Mouse (Mus musculus) intestine, postnatal 0 days (tissue): Measurements from ENCODE around the gene Unc93b1. TPM values are rescaled to one million over a fixed set of nuclear protein-coding genes. Genes with fewer than 3 reads are reported as not detected.
"Not testable (repeated sequence)": the region's sequence is repeated elsewhere in the genome, so short reads cannot be mapped to it uniquely, and the experiment has no call there.

Experiments
- ATAC-seq: fragments of 200-750 bp; cut with Nextera tagmentation; 2 replicates; pipeline ENCODE4 v1.8.0; 2017; ENCODE audit warnings: mild to moderate bottlenecking, moderate TSS enrichment, moderate library complexity
- H3K27ac ChIP-seq: fragments of 300-500 bp; sonication (generic); 2 replicates; pipeline ENCODE4 v1.5.1; 2014; ENCODE audit warnings: mild to moderate bottlenecking, low read depth, low read length, moderate library complexity
- H3K27me3 ChIP-seq: fragments of 300-500 bp; sonication (generic); replicated peaks from 2 replicates; pipeline ENCODE4 v1.6.1; 2014; ENCODE audit warnings: low read length, mixed read lengths; ENCODE audit not compliant: control insufficient read depth, insufficient read depth
- H3K36me3 ChIP-seq: fragments of 300-500 bp; sonication (generic); 2 replicates; pipeline ENCODE4 v1.6.1; 2014; ENCODE audit warnings: mild to moderate bottlenecking, moderate library complexity; ENCODE audit not compliant: control insufficient read depth, insufficient read depth
- H3K4me1 ChIP-seq: fragments of 300-500 bp; sonication (generic); replicated peaks from 2 replicates; pipeline ENCODE4 v1.6.1; 2014; ENCODE audit warnings: antibody characterized with exemption, low read length, mixed read lengths; ENCODE audit not compliant: control insufficient read depth, insufficient read depth
- H3K4me2 ChIP-seq: fragments of 300-500 bp; sonication (generic); replicated peaks from 2 replicates; pipeline ENCODE4 v1.6.1; 2014; ENCODE audit warnings: low read depth, mild to moderate bottlenecking, moderate library complexity
- H3K4me3 ChIP-seq: fragments of 300-500 bp; sonication (generic); 2 replicates; pipeline ENCODE4 v1.5.1; 2014; ENCODE audit warnings: low read depth, low read length
- H3K9ac ChIP-seq: fragments of 300-500 bp; sonication (generic); 2 replicates; pipeline ENCODE4 v1.6.1; 2014; ENCODE audit warnings: mild to moderate bottlenecking, low read depth, low read length
- H3K9me3 ChIP-seq: fragments of 300-500 bp; sonication (generic); 2 replicates; pipeline ENCODE4 v1.6.1; 2016; ENCODE audit warnings: mixed run types; ENCODE audit not compliant: control insufficient read depth
- CTCF ChIP-seq: sonication (generic); IDR thresholded peaks from 2 replicates; pipeline ENCODE4 v1.5.1; 2016; ENCODE audit warnings: low read depth, mild to moderate bottlenecking, control low read depth, antibody characterized with exemption, moderate library complexity
- WGBS: fragments of 180-500 bp; shearing (Covaris S2); extraction: QIAGEN DNeasy Blood & Tissue Kit; methylation state at CpG from one replicate; pipeline ENCODE4 v1.1.7; 2014; 5-methylcytosine and 5-hydroxymethylcytosine counted together
- polyA plus RNA-seq: library from polyadenylated mRNA; unstranded; fragments of >200 nt; fragmentation: Nextera tagmentation; extraction: Ambion mirVana; gene quantifications from 2 replicates; pipeline ENCODE4 v1.2.1, GENCODE M21; 2015

Gene Unc93b1
- polyA plus RNA-seq, 1 experiment from 2014 or later, result 28.3 TPM

DNA sequence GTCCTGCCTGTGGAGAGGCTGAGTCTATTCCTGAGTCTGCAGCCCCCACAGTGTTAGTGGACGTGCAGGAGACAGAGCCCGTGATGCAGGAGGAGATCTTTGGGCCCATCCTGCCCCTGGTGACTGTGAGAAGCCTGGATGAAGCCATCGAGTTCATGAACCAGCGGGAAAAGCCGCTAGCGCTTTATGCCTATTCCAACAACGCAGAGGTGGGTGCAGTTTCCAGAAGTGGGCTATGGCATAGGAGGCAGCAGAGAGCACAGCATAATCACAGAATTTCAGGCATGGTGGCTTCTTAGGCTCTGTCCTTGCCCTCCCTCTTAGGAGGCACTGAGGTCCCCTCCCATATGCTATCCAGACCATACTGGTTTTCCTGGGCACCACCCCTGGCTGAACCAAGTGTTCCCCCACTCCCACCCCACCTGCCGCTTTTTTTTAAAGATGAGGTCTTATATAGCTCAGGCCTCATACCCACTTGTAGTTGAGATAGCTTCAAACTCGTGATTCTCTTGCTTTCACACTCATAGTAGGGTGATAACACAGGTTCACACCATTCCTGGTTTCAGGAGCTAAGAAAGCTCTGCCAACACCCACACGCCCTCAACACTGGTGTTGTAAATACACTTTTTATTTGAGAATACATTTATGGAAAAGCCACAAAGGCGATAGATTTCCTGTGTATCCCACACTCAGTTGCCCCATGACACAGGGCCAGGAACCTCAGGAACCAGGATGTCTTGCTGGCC lies 31.5 kb downstream of the Unc93b1 start:
- no peak for ATAC-seq
- WGBS, result 80% methylated on average over 11 of the region's 11 CpGs
- H3K27ac ChIP-seq, result no peak overlapping the region
- no peaks in the 10 kb centered on the region for H3K4me1 ChIP-seq
- H3K9ac ChIP-seq, result no peak overlapping the region
- H3K4me2 ChIP-seq, result no peak overlapping the region
- TF ChIP-seq CTCF, result peak; percentile 46
- H3K9me3 ChIP-seq, result no peaks in the 10 kb centered on the region
- no peaks in the 10 kb centered on the region for H3K36me3 ChIP-seq
- no peaks in the 10 kb centered on the region for H3K27me3 ChIP-seq
- no peak overlapping the region for H3K4me3 ChIP-seq

DNA sequence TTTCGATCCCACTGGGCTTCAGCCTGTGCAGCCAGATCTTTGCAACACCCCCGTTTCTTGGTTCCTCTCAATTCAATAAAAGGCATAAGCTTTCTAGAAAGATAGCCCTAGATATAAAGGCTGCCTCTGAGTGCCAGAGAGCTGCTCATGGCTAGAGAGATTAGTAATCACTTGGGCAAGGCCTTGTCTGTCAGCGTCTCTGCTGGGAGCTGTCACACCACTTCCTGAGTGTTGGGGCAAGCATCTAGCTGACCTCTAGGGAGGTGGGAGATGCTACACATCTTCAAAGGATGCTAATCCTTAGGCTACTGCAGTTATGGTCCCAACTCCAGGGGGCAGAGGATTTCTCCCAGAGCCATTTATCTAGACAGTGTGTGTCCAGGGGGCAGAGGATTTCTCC lies 32.3 kb downstream of the Unc93b1 start:
- Histone ChIP-seq H3K4me2 (no peak overlapping the region), H3K27me3 (no peaks in the 10 kb centered on the region), H3K4me3 (no peak overlapping the region), H3K9ac (no peak overlapping the region), H3K36me3 (no peaks in the 10 kb centered on the region), H3K4me1 (no peaks in the 10 kb centered on the region; the same call in 1 of the 2 replicates), H3K9me3 (no peaks in the 10 kb centered on the region), H3K27ac (no peak overlapping the region)
- ATAC-seq, result no peak
- no peak for TF ChIP-seq CTCF
- 65% methylated on average over 3 of the region's 3 CpGs for WGBS

- TF ChIP-seq CTCF, result no peak
- Histone ChIP-seq H3K9me3 (no peaks in the 10 kb centered on the region), H3K27ac (no peak within 1 kb of the TSS), H3K9ac (peak within 1 kb of the TSS; percentile 31; the same call in 1 of the 2 replicates), H3K4me1 (no peaks in the 10 kb centered on the region; the same call in 1 of the 2 replicates), H3K4me2 (no peak within 1 kb of the TSS), H3K4me3 (no peak within 1 kb of the TSS), H3K27me3 (no peaks in the 10 kb centered on the region), H3K36me3 (no peaks in the 10 kb centered on the region)
- peak; percentile 78 for ATAC-seq
- 17% methylated on average over 9 of the region's 9 CpGs for WGBS
Observed at GRCm38 (mm10) chr19:3972229-3972628, 37.2 kb downstream of the Unc93b1 start, which contains the start of gene Aldh3b2. TSS of gene Aldh3b2 (plus strand) at chr19:3972328.

- not testable (repeated sequence) for ATAC-seq, H3K27me3 ChIP-seq, H3K4me1 ChIP-seq, H3K36me3 ChIP-seq, H3K9ac ChIP-seq, H3K9me3 ChIP-seq, H3K4me2 ChIP-seq, H3K4me3 ChIP-seq, H3K27ac ChIP-seq
- 84% methylated on average over 6 of the region's 6 CpGs for WGBS
Observed at GRCm38 (mm10) chr19:3974608-3975007, 39.6 kb downstream of the Unc93b1 start.

DNA sequence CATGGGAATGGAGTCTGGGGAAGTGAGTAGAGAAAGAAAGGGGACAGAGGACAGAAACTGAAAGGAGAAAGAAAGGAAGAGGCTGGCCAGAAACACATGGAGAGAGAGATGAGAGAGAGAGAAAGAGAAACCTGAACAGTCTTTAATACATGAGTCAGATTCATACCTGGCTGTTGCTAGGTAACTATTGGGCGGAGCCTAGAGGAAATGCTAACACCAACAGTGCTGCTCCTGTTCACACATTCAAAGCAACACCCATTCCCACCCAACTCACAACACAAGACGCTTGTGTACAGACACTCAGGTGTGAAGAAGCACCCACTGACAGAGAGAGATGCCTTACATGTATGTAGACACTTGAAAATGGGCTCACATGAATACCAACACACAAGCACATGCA lies 40.9 kb downstream of the Unc93b1 start:
- no peak for TF ChIP-seq CTCF
- H3K4me1 ChIP-seq, result no peaks in the 10 kb centered on the region; the same call in 1 of the 2 replicates
- no peak overlapping the region for H3K4me2 ChIP-seq
- 54% methylated on average over 2 of the region's 2 CpGs for WGBS
- H3K27ac ChIP-seq, result no peak overlapping the region
- no peak overlapping the region for H3K4me3 ChIP-seq
- no peaks in the 10 kb centered on the region for H3K27me3 ChIP-seq
- no peaks in the 10 kb centered on the region for H3K36me3 ChIP-seq
- H3K9me3 ChIP-seq, result no peaks in the 10 kb centered on the region
- H3K9ac ChIP-seq, result no peak overlapping the region
- no peak for ATAC-seq

GRCm38 (mm10) chr19:3980309-3980708 lies 45.3 kb downstream of the Unc93b1 start:
- WGBS, result 13% methylated on average over 4 of the region's 4 CpGs
- no peak overlapping the region for H3K9ac ChIP-seq
- H3K4me1 ChIP-seq, result no peaks in the 10 kb centered on the region; the same call in 1 of the 2 replicates
- no peak overlapping the region for H3K4me2 ChIP-seq
- peak; percentile 94 for TF ChIP-seq CTCF
- no peaks in the 10 kb centered on the region for H3K9me3 ChIP-seq
- H3K27me3 ChIP-seq, result no peaks in the 10 kb centered on the region
- H3K36me3 ChIP-seq, result no peaks in the 10 kb centered on the region
- no peak overlapping the region for H3K4me3 ChIP-seq
- H3K27ac ChIP-seq, result no peak overlapping the region
- peak; percentile 66 for ATAC-seq
